Mouse (Mus musculus) liver, adult 2 months (tissue): Measurements from ENCODE around the gene Sgip1.

ENCODE experiments used
- CTCF ChIP-seq: fragments of 200-500 bp; IDR thresholded peaks from 2 replicates; pipeline ENCODE4 v1.5.1; 2011; ENCODE audit warnings: low read depth, low read length, control low read depth
- POLR2A ChIP-seq: fragments of 200-500 bp; IDR thresholded peaks from 2 replicates; pipeline ENCODE4 v1.6.1; 2011; ENCODE audit warnings: low read length, control low read depth; ENCODE audit not compliant: insufficient read depth; ENCODE audit errors: extremely low read depth

DNA sequence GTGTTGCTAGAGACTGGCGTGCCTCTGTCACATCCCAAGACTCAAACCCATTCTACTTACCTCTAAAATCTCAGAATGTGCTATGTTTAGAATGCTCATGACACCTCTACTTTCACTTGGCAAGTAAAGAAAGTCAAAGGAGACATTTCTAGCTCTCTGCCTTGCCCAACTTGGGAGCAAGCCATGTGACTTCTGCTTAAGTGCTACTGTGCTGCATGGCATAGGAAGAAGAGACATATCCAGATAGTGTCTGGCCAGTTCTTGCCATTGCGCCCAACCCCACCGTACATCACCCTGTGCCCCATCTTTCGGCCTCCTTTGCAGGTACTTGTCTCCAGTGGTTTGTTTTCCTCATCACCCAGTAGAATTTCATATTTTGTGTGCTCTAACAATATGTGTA lies 60.8 kb downstream of the Sgip1 start:
- no peak for TF ChIP-seq CTCF
- TF ChIP-seq POLR2A, result no peak
